Mouse (Mus musculus): ENCODE measurements around the gene Tsg101.
A peak's percentile ranks its signal among the peaks of the same experiment; 100 is the strongest.

Tsg101 gene

GRCm38 (mm10) chr7:46876841-46877240 lies 42.9 kb downstream of the Tsg101 start:
- DNase-seq (ENCODE audit: low spot score) = no peak

GRCm38 (mm10) chr7:46871988-46872387 lies 47.8 kb downstream of the Tsg101 start:
- no peak for DNase-seq (ENCODE audit: low spot score)

- no peak for DNase-seq (ENCODE audit: low spot score)
Observed at GRCm38 (mm10) chr7:46860996-46861395, 58.8 kb downstream of the Tsg101 start, which contains the start of gene Ldhc. TSS of gene Ldhc (plus strand) at chr7:46861203.

GRCm38 (mm10) chr7:46859031-46859430 lies 60.7 kb downstream of the Tsg101 start:
- no peak for DNase-seq (ENCODE audit: low spot score)

- no peak for DNase-seq (ENCODE audit: low spot score)
Observed at GRCm38 (mm10) chr7:46857436-46857835, 62.3 kb downstream of the Tsg101 start.

GRCm38 (mm10) chr7:46855866-46856560 lies 63.8 kb downstream of the Tsg101 start:
- no peak for DNase-seq (ENCODE audit: low spot score)

- no peak for DNase-seq (ENCODE audit: low spot score)
Observed at GRCm38 (mm10) chr7:46853365-46853764, 66.4 kb downstream of the Tsg101 start.

GRCm38 (mm10) chr7:46852666-46853065 lies 67.1 kb downstream of the Tsg101 start:
- DNase-seq (ENCODE audit: low spot score) = no peak

- peak; percentile 38 for DNase-seq (ENCODE audit: low spot score)
Observed at GRCm38 (mm10) chr7:46851026-46851425, 68.7 kb downstream of the Tsg101 start.

GRCm38 (mm10) chr7:46849287-46849686 lies 70.5 kb downstream of the Tsg101 start:
- no peak for DNase-seq (ENCODE audit: low spot score)

GRCm38 (mm10) chr7:46846486-46847244 lies 73.1 kb downstream of the Tsg101 start:
- peak; percentile 83 for DNase-seq (ENCODE audit: low spot score)

- peak; percentile 37 for DNase-seq (ENCODE audit: low spot score)
Observed at GRCm38 (mm10) chr7:46845978-46846485, 73.7 kb downstream of the Tsg101 start.

GRCm38 (mm10) chr7:46845211-46845977 lies 74.4 kb downstream of the Tsg101 start:
- peak; percentile 93 for DNase-seq (ENCODE audit: low spot score)

GRCm38 (mm10) chr7:46843576-46843975 lies 76.2 kb downstream of the Tsg101 start:
- DNase-seq (ENCODE audit: low spot score) = no peak

GRCm38 (mm10) chr7:46842278-46842677 lies 77.5 kb downstream of the Tsg101 start:
- DNase-seq (ENCODE audit: low spot score) = no peak

GRCm38 (mm10) chr7:46840787-46841525 lies 78.8 kb downstream of the Tsg101 start, which contains the start of gene Ldha:
TSS of gene Ldha (plus strand) at chr7:46841475.
- DNase-seq (ENCODE audit: low spot score) = no peak

- DNase-seq (ENCODE audit: low spot score) = no peak
Observed at GRCm38 (mm10) chr7:46840326-46840725, 79.4 kb downstream of the Tsg101 start.

- no peak for DNase-seq (ENCODE audit: low spot score)
Observed at GRCm38 (mm10) chr7:46839861-46840260, 79.9 kb downstream of the Tsg101 start.

GRCm38 (mm10) chr7:46839446-46839845 lies 80.3 kb downstream of the Tsg101 start:
- peak; percentile 59 for DNase-seq (ENCODE audit: low spot score)
